Mouse (Mus musculus) brain, embryonic 14.5 days (tissue): ENCODE data around the gene Mgmt.

Experiments used
- CTCF ChIP-seq: fragments of 200-500 bp; IDR thresholded peaks from 2 replicates; pipeline ENCODE4 v1.5.1; 2012; ENCODE audit warnings: inconsistent platforms, mild to moderate bottlenecking, moderate library complexity, borderline replicate concordance; ENCODE audit not compliant: insufficient read depth, insufficient read length; ENCODE audit errors: extremely low read depth
- POLR2A ChIP-seq: fragments of 200-500 bp; IDR thresholded peaks from 2 replicates; pipeline ENCODE4 v1.6.1; 2012; ENCODE audit warnings: mild to moderate bottlenecking, inconsistent platforms, borderline replicate concordance; ENCODE audit not compliant: poor library complexity, insufficient read depth, insufficient read length, severe bottlenecking; ENCODE audit errors: extremely low read depth

DNA sequence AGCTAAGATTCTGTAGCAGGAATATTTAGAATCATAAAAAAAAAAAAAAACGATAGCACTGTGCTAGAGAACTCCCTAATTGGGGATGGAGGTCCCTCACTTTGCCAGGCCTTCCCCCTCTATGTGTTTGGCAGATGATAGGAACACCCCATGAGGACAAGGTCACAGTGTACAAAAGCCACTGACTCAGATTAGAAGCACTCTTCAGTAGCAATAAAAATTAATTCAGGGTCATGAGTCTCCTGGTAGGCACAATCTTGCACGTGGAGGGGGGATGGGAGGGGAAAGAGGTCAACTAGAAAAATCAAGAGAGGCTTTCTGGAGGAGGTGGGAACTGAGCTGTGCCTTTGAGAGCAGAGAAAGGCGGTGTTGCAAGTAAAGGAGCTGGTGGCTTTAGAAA is 247.0 kb downstream of the Mgmt start:
- no peak for TF ChIP-seq CTCF
- TF ChIP-seq POLR2A, result no peak
